Mouse (Mus musculus) bone marrow, adult 2 months (tissue): ENCODE results near the gene Rb1.

Source experiments
- CTCF ChIP-seq: fragments of 200-500 bp; IDR thresholded peaks from 2 replicates; pipeline ENCODE4 v1.5.1; 2011; ENCODE audit warnings: low read length, control low read depth; ENCODE audit not compliant: control insufficient read depth, insufficient read depth
- POLR2A ChIP-seq: fragments of 200-500 bp; IDR thresholded peaks from 2 replicates; pipeline ENCODE4 v1.6.1; 2011; ENCODE audit warnings: low read depth, mild to moderate bottlenecking, control low read depth, low read length, borderline replicate concordance; ENCODE audit not compliant: control insufficient read depth

GRCm38 (mm10) chr14:73252276-73252675 lies 73.3 kb downstream of the Rb1 start:
- TF ChIP-seq CTCF (no peak), POLR2A (no peak)
